Mouse (Mus musculus): ENCODE measurements around the gene Lcn8.
A peak's percentile ranks its signal among the peaks of the same experiment; 100 is the strongest.
"Not testable (repeated sequence)": the region's sequence is repeated elsewhere in the genome, so short reads cannot be mapped to it uniquely, and the experiment has no call there.

The Lcn8 gene

DNA sequence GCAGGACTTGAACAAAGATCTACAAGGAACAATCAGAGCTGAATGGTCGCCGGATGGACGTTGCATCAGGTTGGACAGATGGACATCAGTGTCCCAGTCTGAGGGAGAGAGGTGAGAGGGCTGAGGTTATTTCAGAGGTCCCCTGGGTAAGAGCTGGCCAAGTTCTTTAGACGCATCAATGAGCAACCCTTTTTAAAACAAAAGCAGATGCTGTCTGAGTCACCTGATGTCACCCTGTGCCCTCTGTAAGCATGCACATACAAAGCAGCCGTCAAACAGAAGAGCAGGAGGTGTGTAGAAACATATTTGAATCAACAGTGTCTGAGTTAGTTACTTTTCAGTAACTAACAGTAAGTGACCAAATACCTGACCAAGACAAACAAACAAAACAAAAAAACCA lies 11.2 kb downstream of the Lcn8 start:
- DNase-seq (ENCODE audit: extremely low spot score, low spot score), result no peak

GRCm38 (mm10) chr2:25666516-25666915 lies 13.6 kb downstream of the Lcn8 start:
- no peak for DNase-seq (ENCODE audit: extremely low spot score, low spot score)

DNA sequence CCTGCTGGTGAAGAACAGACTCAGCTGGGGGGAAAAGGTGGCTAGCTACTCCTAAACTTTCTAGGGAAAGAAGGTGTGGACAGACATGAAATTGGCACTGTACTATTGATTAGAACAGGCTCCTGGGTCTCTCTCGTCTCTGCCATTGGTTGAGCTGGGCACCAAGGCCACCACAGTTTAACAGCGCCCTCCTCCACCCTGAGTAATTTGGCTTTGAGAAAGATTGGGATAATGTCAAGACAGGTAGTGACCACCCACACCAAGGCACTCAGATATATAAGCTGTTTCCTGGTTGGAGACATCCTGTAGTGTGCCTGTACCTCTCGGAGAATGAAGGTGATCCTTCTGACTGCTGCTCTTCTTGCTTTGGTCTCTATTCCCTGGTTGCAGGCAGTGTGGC lies 23.6 kb downstream of the Lcn8 start, which contains the start of gene Lcn6:
Gene Lcn6 (plus strand): TSS at position 301 of the 400 bp plus-strand sequence.
- no peak for DNase-seq (ENCODE audit: extremely low spot score, low spot score)

DNA sequence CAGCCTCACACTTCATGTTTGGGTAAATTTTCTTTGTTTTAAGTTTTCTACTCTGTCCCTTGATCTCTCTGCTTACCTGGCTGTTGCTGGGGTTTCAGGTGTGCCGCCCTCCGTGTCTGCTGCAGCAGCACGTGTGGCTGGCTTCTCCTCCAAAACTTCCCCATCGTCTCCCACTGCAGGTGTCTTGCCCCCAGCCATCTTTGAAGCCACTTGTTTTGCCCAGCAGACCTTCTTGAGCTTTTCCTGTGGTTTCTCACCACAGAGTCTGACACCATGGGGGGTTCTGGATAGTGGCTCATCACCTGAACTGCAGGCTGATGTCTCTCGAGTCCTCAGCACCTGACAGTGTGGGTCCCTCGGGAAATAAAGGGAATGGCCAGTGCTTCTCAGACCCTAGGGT lies 26.6 kb downstream of the Lcn8 start:
- DNase-seq (ENCODE audit: extremely low spot score, low spot score), result no peak

DNA sequence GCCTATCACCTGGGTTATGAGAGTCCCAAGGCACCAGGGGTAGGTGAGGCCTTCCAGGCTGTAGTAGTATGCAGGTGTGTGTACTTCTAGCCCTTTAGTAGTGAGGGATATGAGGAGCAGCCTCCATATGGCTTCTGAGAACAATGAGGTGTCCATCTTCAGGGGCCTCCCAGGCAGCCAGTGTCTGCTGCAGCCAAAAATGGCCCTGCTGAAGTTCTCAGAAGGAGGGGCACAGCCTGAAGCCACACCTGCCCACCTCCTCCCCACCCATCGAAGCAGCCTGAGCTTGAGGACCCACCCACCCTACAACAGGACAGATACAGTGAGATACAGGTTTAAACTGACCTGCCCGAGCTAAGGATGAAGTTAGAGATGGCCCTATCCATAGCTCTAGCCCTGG lies 29.5 kb downstream of the Lcn8 start, which contains the start of gene Lcn10:
Gene Lcn10 (plus strand): TSS at position 301 of the 400 bp plus-strand sequence.
- DNase-seq (ENCODE audit: extremely low spot score, low spot score), result no peak

GRCm38 (mm10) chr2:25686941-25687340 lies 34.0 kb downstream of the Lcn8 start:
- no peak for DNase-seq (ENCODE audit: extremely low spot score, low spot score)

DNA sequence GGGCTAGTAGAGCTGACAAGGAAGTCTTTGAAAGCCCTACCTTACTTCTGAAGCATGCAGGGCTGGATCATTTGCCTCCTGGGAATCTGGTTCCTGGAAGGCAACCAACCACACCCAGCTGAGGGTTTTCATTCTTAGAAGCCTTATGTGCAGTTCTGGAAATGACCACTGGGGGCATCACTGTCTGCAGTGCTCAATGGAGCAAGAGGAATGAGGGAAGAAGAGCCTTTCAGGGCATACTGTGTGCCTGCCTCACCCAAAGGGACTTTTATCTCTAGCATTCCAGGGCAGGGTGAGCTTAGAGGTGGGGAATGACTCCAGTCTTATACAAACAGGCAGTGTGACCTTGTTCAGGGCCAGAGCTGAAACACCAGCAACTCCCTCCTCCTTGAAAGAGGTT lies 41.7 kb downstream of the Lcn8 start:
- DNase-seq (ENCODE audit: extremely low spot score, low spot score), result peak; percentile 70

DNA sequence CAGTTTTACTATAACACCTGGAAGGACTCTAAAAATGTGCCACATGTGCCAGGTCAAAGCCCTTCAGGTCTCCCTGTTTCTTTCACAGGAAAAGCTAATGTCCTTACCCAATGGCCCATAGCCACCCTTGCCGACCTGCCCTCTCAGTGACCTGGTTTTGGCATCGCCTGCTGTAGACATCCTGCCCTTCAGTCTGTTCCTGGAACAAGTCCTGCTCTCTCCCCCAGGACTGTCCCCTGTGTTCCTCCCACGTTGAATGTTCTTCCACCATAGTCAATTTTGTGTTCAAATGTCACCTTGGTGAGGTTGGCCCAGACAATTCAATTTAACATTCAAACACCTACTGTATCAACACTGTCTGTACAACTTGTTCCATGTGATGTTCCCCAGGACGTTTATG lies 44.0 kb downstream of the Lcn8 start:
- DNase-seq (ENCODE audit: extremely low spot score, low spot score), result no peak

GRCm38 (mm10) chr2:25698696-25699095 lies 45.8 kb downstream of the Lcn8 start:
- no peak for DNase-seq (ENCODE audit: extremely low spot score, low spot score)

- not testable (repeated sequence) for DNase-seq (ENCODE audit: extremely low spot score, low spot score)
Observed at GRCm38 (mm10) chr2:25699743-25700142, 46.8 kb downstream of the Lcn8 start, which contains the start of gene Obp2a. Obp2a (plus strand) TSS chr2:25700043.

DNA sequence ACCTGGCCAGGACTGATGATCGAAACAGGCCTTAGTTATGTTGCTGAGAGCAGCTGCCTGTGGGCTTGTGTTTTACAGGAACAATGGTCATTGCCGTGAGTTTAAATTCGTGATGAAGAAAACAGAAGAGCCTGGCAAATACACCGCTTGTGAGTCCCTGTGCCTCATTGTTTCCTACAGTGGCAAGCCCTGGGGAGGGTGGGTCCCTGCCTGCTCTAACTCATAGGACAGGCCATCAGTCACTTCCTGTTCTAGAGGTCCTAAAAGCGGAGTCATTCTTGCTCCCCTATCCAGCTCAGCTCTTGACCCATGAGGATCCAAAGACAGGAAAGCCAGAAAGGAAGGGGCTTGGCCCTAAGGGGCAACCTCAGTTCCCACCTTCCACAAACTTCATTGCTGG lies 48.1 kb downstream of the Lcn8 start:
- no peak for DNase-seq (ENCODE audit: extremely low spot score, low spot score)

- no peak for DNase-seq (ENCODE audit: extremely low spot score, low spot score)
Observed at GRCm38 (mm10) chr2:25703706-25704105, 50.8 kb downstream of the Lcn8 start.

Data from neural tube, embryonic 10.5 days (tissue).